Mouse (Mus musculus) adrenal gland, postnatal 10 days (tissue): ENCODE results near the gene Prg4. TPM values are rescaled to one million over a fixed set of nuclear protein-coding genes. Genes with fewer than 3 reads are reported as not detected.
A peak's percentile ranks its signal among the peaks of the same experiment; 100 is the strongest.

Source experiments
- DNase-seq: peaks from one replicate; pipeline ENCODE4 v3.0.0; 2021; ENCODE audit warnings: mixed read lengths
- long read RNA-seq, 2 experiments: library from polyadenylated mRNA; stranded (forward); transcript quantifications; one replicate each; pipeline ENCODE4 v2.0.0; 2021
- total RNA-seq, 2 experiments: library from RNA; stranded (reverse); gene quantifications; 2 replicates each; pipeline ENCODE4 v1.2.3; 2021

The Prg4 gene
- 1 to 10 TPM; 7.0 to 9.9 TPM for total RNA-seq
- long read RNA-seq, experiment 1: 0 reads
- long read RNA-seq, experiment 2: 0 reads

DNA sequence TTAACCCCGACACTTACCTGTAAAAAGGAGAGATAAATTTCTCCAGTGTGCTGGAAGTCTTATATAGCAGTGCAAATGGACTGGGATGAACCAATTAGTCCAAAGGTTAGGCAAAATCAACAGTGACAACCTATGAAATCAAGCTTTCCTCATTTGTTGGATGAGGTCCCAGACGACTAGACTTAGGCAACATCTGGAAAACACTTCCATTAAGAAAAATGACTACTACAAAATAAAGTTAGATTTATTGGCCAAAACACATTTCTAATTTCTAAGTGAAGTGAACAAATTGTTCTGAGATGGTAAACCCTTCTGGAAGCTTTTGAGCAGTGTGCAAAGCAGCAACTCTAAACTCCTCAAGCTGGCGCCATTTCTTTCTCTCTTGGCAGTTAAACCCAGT is at the start of gene Prg4:
Prg4 (minus strand) TSS at position 34 of the 400 bp plus-strand sequence.
- DNase-seq: peak; percentile 25

DNA sequence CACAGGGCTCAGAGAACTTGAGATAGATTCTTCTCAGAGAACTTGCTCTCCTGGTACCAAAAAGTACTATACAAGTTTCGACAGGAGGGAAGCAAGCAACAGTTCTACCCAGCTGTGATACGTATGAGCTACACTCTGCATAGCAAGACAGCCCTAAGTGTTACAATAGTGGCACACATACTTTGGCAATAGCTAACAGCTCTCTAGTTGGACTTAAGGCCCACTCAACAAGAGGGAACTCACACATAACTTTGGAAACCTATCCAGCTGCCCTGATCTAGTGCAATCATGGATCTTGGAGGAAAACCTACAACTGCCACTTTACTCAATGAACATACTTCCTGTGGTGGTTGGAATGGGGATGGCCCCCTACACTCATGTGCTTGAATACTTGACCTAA is 47.1 kb upstream of the Prg4 start:
- no peak for DNase-seq

DNA sequence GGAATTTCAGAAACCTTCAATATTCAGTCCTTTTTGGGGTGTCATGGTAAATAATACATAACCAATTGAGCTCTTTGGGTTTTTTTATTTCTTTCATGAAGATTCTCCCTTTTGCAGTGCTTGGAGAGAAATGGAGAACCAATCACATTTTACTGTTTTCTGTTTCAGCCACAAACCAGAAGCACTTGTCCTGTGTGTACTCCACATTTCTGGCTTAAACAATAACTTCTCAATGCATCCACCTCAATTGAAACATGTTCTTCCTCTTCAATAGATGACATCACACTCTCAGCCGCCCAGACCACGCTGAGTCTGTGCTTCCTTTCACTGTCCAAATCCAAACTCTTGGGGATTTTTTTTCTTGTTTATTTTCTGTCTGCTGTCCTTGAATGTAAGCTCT is 39.8 kb upstream of the Prg4 start:
- DNase-seq: no peak

DNA sequence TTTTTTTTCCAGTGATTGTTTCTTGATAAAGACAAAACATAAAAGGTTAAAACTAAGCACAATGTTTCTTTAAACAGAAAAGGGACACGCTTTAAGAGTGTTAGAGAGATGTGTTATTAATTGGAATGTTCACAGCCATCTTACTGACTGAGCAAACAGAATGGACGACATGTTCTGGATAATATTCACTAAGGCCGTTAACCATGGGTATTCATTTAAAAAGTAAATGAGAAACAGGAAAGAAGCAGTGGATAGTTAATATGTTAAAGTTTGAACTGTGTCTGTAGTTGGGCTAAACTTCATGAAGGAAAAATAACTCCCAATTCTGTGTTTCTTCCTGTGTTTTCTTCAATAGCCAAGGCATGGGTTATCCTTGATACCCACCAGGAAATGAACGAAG is 37.4 kb upstream of the Prg4 start:
- no peak for DNase-seq

DNA sequence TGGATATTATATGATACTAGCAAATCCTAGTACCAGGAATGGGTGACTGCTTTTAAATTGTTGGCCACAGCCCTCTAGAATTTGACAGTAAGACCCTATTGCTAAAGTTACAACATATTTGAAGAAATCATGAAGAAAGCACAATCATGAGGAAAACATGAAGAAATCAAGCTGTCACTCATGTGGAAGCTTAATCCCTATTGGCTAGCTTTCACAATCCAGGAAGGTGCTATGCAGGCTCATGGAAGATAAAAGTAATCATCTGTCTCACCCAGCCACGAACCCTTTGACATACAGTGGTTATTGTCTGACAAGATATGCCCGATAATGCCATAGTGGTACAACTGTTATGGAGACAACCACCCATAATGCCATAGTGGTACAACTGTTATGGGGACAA is 32.2 kb upstream of the Prg4 start:
- DNase-seq: no peak

DNA sequence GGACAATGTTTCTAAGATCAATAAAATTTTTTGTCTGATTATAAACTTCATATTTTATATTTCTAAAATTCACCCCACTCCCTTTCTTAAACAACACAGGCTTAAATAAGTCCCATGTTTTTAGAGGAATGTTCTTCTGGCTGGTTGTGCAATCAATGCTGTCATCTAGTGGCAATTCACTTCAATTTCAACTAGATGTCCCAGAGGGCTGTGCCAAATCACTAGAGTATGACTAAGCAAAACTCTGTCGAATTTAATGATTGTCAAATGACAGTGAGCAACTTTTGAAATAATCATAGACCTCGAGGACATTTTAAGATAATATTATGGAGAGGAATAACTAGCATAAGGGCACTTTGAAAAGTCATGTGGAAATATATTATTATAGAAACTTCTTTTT is 31.7 kb upstream of the Prg4 start:
- DNase-seq: peak; percentile 29

DNA sequence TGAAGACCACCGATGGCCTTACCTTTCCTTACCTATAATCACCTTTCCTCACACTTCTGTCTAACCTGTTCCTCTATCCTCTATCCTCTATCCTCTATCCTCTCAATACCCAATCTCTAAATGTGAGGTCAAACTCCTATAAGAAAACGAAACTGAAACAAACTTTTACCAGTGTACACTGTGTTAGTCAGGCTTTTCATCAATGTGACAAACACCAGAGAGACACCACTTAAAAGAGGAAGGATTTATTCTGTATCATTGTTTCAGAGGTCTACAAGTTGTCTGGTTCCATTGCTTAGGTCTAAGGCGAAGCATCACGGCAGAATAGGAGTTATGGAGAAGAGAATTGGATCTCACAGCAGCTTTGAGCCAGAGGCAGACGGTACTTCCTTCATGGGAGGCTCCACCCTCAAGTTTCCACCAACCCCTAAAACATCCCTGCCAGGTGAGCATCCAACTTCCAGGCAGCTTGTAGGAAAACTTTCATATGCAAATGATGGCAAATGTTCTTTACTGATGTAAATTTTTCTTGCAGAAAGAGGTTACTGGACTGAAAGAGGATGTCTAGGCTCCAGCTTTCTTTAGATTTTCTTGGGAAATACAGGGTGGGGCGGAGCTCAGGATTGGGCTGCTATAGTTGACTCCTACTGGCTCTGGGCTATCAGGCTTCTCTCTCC is 30.8 kb upstream of the Prg4 start:
- no peak for DNase-seq

DNA sequence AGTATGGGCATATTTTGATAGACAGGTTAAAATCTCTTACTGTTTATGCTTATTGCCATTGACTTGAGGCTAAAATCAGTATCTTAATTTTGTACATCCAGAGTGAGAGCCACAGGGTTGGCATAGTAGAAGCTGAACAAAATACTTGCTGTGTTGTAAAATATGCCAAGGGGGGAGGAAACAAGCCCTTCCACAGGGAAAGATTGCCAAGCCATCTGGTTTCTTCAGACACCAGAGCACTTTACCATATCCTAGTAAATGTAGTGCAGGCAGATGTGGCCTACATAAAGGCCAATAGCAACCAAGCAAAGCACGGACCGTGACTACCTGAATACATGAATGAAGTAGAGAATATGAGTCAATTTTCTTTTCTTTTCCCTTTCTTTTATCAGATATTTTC is 23.2 kb upstream of the Prg4 start:
- DNase-seq: no peak

DNA sequence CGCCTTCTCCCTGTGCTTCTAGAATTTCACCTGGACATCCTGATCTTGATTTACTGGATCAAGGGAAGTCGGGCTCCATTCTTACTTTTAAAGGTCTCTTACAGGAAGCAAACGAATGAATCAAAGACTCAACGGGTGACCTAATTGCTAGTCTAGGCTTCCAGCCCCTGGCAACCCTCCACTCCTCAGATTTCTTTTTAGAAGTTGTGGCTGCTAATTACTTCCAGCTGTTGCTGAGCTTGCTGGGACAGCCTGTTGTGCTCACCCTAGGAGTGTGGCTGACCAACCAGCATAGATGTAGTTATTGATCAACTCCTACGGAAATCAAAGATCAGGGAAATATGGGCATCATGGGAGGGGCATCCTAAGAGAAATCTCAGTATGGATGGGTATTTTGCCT is 14.7 kb upstream of the Prg4 start:
- DNase-seq: no peak

DNA sequence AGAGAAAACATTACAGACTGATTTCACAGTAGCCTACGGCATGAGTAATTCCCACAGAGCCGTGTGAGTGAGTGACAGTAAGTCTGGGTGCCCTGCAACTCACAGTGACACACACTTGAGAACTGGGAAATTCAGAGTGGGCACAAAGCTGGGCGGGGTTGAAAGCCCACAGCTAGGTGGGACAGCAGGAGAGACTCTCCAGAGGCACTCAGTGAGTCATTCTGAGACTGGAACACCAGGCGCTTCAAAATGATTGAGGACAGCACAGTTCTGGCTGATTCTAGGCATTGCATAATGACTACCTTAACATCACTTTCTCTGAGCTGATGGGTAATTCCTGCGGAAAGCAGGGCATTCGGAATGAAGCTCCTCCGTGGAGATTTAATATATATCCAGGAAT is 6.6 kb upstream of the Prg4 start:
- DNase-seq: peak; percentile 8

DNA sequence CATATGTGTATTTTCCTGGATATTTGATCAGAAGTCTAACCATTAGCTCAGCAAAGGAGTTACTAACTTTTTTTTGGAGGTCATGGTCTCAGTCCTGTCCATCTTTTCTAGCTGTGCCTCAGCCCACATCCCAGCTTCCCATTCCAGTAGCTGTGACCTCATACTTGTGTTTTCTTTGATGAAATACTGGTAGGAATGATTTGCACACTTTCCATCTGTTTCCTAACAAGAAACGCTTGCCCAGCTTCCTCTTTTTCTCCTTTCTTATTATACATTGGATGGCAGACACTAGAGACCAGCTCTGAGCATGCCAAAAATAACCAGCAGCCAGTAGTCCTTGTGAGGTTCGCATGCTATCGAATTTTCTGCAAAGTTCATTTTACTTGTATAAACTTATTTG is 4.0 kb upstream of the Prg4 start:
- no peak for DNase-seq

DNA sequence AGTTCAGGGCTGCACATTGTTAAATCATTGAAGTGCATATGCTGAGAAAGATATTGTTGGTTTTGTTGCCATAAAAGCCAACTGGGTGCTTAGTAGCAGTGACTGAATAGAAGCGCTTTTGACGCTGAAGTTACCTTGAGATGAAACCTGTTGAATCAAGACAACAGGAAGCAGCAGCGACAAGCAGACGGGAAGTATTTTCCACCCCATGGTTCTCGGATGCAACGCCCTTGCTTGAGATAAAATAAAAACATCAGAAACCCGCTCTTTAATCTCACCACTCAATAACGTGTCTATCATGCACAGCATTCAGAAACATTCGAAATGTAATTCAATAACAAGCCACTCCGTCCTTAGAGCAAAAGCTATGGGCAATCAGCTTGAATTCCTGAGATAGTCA is 601 bp downstream of the Prg4 start:
- DNase-seq: no peak

DNA sequence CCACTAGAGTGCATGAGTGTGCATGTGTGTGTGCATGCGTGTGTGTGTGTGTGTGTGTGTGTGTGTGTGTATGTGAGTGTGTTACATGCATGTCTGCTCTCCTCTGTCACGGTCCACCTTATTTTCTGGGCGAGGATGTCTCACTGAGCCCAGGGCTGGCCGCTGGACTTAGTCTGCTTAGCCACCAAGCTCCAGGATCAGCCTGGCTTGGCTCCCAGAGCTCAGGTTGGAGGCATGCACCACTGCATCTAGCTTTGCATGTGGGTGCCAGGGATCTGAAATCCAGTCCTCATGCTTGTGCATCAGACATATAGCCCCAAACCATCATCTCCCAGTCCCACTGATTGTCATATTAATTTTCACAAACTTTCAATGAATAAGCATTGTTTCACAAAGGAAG is 2.3 kb downstream of the Prg4 start:
- no peak for DNase-seq

DNA sequence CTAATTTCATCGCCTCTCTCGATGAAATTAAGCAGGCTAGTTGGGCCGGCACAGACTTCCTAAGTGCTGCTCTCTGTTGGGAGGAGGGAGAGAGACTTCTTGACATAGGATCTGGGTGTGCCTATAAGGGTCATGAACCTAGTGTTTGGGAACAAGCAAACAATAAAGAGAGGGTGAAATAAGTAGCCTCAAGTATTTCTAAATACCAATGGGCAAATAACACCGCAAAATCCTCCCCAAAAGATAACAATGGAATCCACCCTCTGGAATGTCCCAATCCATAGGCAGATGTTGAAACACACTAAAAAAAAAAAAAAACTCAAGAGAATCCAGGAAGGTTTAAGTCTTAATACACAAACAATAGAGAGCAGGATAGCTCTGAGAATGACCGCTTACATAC is 2.9 kb downstream of the Prg4 start:
- DNase-seq: no peak

DNA sequence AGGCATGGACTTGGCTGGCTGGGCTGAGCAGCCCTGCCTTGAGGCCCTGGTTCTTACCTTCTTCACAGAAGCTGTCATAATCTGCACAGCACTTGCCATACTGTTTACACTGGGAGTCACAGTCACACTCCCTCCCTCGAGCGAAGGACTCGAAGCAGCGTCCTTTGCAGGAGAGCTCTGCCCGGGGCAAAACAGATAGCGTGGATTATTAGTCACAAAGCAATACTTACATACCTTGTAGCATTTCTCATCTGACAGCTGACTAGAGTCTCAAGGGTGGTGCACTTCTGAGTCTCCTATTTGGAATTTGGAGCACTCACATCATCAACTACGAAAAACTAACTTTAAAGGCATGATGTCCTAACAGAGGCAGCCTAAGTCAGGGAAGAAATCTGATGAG is 5.4 kb downstream of the Prg4 start:
- DNase-seq: no peak

DNA sequence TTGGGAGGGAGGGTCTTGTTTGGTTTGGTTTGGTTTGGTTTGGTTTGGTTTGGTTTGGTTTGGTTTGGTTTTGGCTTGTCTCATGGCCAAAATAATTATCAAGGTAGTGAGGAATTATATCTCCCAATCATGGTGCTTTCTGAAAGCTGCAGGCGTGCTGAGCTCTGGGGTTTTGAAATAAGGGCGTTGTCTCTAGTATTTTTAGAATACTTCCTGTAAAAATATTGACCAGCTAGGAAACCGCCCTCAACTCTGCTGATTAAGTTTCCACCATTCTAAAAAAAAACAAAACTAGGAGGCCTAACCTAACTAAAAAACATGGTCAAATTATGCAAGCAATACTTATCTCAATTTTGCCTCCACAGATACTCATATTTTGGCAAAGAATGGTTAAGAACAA is 6.4 kb downstream of the Prg4 start:
- DNase-seq: no peak

DNA sequence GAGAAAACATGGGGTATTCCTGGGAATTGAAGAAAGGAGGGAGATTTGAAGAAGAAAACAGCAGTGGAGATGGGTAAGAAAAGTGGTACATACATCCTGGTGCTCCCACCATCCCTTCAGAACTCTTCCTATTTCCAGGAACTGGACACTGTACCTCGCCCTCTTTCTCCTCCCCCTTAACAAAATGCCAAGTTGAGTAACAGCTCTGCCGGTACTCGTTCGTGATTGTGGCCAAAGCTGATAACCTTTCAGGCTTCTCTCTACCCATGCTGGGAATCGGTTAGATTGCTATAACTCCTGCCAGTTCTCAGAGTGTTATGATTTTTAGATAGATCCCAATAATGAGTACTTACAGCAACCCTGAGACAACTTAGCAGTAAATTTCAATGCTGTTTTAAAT is 7.0 kb downstream of the Prg4 start:
- no peak for DNase-seq

DNA sequence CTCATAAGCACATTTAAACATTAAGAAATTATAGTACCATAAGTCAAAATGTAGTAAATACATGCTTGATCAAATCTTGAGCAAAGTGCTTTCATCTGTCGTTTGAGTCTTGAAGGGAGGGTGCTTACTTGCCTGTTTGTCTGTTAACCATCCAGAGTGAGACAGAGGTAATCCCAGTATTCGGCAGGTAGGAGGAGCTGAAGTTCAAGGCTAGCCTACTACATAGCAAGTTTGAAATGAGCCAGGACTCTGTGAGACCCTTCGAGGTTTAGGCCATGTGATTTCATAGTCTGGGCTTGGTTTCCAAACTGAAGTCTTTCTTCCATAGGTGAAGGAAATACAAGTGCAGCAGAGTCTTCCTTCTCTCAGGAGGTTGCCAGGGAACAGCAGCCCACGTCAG is 24.2 kb downstream of the Prg4 start:
- no peak for DNase-seq

DNA sequence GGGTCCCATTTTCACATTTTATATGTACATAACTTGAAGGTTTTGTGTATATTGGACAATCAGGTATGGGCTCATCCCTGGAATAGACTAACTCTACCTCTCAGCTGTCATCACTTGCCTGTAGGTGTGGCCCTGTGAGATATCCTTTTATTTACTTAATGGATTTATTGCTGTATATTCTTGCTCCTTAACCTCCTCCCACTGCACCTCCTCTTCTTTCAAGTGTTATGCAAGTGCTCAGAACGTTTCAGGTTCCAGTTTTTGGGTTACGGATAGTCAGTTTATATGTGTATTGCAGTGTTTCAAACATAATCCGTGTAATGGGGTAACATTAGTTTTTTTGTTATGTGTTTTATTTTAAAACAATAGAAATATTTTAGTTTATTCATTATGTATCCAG is 27.3 kb downstream of the Prg4 start:
- no peak for DNase-seq

DNA sequence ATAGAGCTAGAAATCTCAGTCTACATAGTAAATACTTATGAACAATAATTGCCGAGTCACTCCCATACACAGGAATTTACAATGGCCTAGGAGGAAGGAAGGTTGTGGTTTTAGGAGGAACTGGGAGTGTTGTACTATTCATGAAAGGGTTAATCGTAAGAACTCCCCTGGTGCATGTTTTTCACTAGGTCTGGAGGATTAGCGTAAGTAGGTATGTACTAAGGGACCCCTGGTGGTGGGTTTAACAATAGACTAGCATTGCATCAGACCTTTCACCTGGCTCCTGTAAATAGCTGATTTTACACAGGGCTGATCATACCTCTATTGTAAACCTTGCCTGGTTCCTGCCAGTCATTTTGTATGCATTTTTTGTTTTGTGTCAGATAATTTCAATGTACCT is 39.7 kb downstream of the Prg4 start:
- DNase-seq: no peak

DNA sequence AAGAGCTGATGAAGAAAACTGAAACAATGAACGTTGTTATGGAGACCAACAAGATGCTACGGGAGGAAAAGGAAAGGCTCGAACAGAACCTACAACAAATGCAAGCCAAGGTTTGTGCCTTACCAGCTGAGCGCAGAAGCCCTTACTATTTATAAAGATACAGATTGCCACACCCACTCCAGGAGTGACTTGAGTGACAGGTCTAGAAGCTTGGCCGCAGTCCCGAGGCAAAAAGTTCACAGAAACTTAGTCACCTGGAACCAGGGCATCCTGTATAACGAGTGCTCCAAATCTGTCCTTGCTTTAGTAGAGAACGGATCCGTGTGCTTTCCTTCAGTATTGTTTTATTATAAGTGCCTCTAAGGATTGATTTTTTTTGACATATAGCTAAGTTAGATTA is 40.3 kb downstream of the Prg4 start:
- DNase-seq: no peak

DNA sequence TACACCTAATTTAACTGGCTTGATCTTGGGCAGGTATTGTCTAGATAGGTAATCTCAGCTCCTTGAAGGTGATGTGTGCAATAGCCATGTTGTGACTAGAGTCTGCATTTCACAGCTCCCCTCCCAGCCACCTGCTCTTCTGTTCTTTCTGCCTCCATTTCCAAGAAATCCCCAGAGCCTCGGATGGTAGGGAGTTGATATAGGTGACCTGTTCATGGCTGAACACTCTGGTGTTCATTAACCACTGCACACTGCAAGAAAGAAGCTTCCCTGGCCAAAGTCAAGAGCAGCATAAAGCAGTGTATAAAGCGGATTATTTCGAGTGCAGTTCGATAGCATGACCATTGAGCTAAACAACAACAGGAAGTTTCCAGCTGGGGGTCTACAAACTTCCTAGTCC is 47.5 kb downstream of the Prg4 start:
- no peak for DNase-seq

DNA sequence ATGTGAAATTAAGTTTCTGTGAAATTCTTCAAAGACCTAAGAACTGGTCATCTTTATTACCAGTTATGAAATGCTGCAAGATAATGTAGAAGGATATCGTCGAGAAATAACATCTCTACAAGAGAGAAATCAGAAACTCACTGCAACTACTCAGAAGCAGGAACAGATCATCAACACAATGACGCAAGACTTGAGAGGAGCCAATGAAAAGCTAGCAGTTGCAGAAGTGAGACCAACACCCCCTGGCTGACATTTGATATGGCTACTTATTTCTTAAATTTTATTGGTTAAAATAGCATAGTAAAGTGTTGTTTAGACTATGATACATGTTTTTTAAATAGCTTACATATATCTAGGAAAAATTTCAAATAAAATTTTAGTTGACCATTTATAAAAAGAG is 50.0 kb downstream of the Prg4 start:
- DNase-seq: no peak

DNA sequence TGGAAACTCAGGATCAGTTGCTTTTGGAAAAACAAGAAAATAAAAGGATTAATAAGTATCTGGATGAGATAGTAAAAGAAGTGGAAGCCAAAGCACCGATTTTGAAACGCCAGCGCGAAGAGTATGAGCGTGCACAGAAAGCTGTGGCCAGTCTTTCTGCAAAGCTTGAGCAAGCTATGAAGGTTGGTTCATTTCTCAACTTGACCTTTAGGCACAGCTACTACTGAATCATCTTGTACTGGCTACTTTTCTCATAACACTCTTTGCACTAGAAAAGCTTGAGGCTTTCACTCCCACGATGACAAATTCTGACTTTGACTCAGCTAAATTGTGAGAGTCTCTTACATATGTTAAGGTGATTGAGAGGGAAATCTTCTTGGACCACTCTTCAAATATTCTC is 56.0 kb downstream of the Prg4 start:
- DNase-seq: no peak

DNA sequence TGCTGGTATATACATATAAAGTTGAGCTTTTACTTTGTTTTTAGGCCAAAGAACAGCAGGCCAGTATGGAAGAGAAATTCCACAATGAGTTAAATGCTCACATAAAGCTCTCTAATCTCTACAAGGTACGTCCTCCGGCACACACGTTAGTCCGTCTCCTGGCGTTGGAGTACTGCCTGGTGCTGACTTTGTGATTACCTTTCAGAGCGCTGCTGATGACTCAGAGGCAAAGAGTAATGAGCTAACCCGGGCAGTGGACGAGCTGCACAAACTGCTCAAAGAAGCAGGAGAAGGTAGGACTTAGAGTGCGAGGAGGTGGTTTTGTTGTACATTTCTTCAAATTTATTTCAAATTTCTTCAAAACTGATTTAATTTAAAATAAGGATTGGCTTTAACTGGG is 58.7 kb downstream of the Prg4 start:
- DNase-seq: no peak
